Mouse (Mus musculus): ENCODE data around the gene Arhgap8.
"Not testable (repeated sequence)": the region's sequence is repeated elsewhere in the genome, so short reads cannot be mapped to it uniquely, and the experiment has no call there.

Arhgap8 gene

GRCm38 (mm10) chr15:84696021-84696420 lies 23.8 kb upstream of the Arhgap8 start:
- DNase-seq (ENCODE audit: extremely low read depth, insufficient read length, low spot score): no peak

GRCm38 (mm10) chr15:84697611-84698011 lies 22.2 kb upstream of the Arhgap8 start:
- peak; percentile 66 for DNase-seq (ENCODE audit: extremely low read depth, insufficient read length, low spot score)

DNA sequence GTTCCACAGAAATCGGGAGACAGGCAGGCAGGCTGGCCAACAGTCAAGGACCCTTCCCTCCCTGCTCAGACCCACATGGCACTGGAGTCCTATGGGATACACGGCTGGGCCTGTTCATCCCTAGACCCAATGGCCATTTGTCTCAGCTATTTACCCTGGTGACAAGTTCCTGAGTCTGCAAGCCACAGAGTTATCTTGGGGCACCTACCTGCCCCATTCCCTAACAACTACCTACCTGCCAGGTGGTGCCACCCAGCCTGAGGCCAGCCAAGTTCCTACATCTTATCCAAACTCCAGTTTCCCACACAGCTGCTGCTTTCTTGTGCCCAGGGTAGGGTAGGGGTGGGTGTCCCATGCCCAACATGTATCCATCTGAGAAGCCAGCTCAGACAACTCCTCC lies 21.7 kb upstream of the Arhgap8 start:
- DNase-seq (ENCODE audit: extremely low read depth, insufficient read length, low spot score): no peak

- DNase-seq (ENCODE audit: extremely low read depth, insufficient read length, low spot score): no peak
Measured at GRCm38 (mm10) chr15:84700147-84700794, 19.6 kb upstream of the Arhgap8 start.

DNA sequence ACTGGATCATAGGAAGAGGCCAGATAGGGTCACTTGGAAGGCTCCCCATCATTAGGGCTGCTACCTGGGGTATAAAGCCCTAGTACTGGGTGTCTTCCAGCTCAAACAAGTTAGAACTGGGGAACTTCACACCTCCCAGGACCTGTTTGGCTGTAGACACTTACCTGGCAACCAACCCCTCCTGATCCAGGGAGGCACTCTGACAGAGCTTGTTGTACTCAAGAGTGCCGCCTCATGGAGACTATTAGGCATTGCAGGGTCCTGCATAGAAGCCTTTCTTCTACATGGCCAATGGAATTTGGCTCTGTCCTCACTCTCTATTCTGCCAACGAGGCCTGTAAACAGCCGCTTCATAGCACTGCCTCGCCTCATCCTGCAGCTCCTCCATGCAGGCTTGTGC lies 17.9 kb upstream of the Arhgap8 start:
- no peak for DNase-seq (ENCODE audit: extremely low read depth, insufficient read length, low spot score)

GRCm38 (mm10) chr15:84702391-84703345 lies 17.2 kb upstream of the Arhgap8 start:
- no peak for DNase-seq (ENCODE audit: extremely low read depth, insufficient read length, low spot score)

- no peak for DNase-seq (ENCODE audit: extremely low read depth, insufficient read length, low spot score)
Measured at GRCm38 (mm10) chr15:84703992-84704391, 15.9 kb upstream of the Arhgap8 start.

DNA sequence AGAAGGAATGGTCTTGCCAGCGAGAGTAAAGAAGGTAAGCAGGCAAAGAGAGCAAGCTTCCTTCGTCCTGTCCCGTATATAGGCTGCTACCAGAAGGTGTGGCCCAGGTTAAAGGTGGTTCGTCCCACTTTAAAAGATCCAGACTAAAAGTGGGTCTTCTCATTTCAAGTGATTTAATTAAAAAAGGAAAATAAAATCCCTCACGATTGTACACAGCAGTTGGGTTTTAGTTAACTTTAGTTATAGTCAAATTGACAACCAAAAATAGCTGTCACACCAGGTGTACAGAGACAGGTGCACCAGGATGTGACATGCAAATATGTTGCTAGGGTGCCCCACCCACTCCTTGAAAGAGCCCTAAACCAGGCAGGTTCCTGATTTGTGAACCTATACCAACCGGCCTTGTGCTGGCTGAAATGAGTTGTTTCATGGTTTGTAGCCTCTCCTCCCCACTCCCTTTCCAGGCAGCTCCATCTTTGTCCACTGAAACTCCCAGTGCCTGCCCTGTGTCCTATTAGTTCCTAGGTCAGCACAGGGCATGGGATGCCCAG lies 14.4 kb upstream of the Arhgap8 start:
- no peak for DNase-seq (ENCODE audit: extremely low read depth, insufficient read length, low spot score)

GRCm38 (mm10) chr15:84706983-84707619 lies 12.8 kb upstream of the Arhgap8 start:
- no peak for DNase-seq (ENCODE audit: extremely low read depth, insufficient read length, low spot score)

- peak; percentile 26 for DNase-seq (ENCODE audit: extremely low read depth, insufficient read length, low spot score)
Measured at GRCm38 (mm10) chr15:84712566-84713405, 7.1 kb upstream of the Arhgap8 start.

- peak; percentile 80 for DNase-seq (ENCODE audit: extremely low read depth, insufficient read length, low spot score)
Measured at GRCm38 (mm10) chr15:84714730-84715129, 5.1 kb upstream of the Arhgap8 start.

DNA sequence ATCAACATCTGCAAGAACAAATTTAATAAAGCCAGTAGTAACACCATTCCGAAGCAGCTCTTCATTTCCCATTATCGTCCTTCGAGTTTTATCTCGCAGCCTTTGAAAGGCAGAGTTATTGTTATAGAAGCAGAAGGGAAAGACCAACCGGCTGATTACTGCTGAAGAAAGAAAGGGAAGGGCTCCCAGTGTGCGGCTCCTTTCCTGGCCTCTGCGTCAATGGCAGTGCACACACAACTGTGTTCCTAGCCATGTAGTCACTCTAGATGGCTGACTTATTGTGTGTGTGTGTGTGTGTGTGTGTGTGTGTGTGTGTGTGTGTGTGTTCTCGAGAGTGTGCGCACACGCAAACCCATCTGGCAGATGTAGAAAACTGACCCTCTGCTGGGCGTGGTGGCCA lies 4.7 kb upstream of the Arhgap8 start:
- no peak for DNase-seq (ENCODE audit: extremely low read depth, insufficient read length, low spot score)

DNA sequence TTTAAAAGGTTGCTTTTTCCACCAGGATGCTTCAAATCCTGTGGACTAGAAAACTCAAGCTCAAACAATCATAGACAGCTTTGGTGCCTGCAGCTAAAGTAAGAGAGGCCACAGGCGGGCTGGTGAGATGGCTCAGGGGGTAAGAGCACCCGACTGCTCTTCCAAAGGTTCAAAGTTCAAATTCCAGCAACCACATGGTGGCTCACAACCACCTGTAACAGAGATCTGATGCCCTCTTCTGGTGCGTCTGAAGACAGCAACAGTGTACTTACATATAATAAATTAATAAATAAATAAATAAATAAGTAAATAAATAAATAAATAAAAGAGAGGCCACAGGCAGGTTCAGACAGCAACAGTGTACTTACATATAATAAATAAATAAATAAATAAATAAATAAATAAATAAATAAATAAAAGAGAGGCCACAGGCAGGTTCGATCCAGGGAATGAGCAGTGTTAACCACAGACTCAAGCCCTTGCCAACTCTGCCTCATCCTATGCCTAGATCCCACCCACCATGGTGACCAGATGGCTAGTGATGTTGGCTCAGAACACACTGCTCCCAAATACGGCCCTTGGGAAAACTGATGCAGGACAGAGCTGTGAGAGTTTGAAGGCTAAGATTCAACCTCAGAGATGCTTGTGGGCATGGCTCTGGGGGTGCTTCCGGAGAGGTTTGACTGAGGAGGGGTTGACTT lies 2.1 kb upstream of the Arhgap8 start:
- peak; percentile 27 for DNase-seq (ENCODE audit: extremely low read depth, insufficient read length, low spot score)

DNA sequence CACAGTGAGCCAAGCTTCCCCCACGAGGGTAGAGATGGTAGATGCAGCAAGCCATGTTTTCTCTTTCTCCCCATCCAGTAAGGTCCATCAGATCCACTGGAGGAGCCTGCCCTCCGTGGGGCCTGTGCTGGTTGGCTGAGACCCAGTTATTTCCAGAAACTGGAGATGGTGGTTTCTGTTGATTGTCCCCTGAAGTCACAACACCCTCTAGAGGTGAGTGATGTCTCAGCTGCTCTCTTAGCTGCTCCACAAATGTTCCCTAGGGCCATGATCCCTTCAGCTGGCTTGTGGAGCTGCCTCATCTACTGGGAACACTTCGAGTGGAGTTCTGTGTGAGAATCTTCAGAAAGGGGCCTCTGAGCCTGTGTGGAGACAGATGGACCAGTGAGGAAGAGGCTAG lies 1.1 kb upstream of the Arhgap8 start:
- no peak for DNase-seq (ENCODE audit: extremely low read depth, insufficient read length, low spot score)

DNA sequence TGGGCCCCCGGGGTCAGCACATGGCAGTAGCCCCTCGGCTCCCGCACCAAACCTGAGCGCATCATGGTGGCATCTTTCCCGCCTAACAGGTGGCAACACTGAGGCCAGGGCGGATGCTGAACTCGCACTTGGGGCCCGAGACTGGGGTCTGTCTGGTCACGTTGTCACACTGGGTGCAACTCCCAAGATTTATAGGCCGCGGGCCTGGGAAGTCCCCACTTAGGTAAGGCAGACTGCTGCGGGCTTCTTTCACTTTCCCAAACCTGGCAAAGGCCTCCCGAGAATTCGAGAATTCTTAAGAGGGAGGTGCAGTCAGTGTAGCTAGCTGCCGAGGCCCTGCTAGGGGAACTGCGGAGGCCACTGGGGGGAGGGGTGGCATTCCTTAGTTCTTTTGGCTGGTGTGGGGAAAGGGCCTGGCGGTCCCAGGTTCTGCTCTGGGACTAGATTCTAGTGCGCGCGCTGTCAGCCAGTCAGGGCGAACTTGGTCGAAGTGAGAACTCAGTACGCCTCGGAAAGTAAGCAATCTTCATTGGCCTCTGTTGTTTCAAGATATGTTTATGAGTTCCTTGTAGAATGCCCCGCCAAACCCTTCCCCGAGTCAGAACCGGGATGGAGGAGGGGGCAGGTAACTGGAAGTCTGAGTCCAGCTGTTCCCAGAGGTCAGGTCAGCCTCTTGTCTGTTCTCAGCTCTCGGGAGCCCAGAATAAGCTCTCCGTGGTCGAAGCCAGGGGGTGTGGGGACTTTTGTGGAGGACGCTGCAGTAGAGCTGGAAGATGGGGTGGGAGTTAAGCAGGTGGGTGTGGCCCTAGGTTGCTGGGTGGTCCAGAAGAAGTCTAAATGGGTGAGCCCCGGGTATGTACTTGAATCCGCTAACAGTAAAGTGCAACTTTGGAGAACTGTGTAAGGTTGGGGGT lies 696 bp downstream of the Arhgap8 start:
- no peak for DNase-seq (ENCODE audit: extremely low read depth, insufficient read length, low spot score)

- not testable (repeated sequence) for DNase-seq (ENCODE audit: extremely low read depth, insufficient read length, low spot score)
Measured at GRCm38 (mm10) chr15:84723656-84724055, 3.8 kb downstream of the Arhgap8 start.

DNA sequence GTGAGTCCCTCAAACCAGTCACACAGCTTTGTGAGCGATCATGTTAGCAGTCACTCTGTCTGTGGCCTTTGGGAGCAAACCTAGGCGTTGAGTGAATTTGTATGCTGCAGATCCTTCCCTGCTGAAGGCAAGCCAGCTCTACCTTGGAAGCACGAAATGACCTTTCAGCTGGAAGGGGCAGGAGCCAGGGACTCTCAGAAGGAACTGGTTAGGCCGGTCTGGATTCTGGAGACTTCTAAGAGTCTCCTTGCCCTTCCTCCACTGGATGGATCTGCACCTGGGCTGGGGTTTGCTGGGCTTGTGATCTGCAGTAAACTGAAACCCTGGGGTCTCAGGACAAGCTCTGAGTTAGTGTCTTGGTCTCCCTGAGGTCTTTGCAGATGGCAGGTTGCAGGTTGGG lies 4.3 kb downstream of the Arhgap8 start:
- DNase-seq (ENCODE audit: extremely low read depth, insufficient read length, low spot score): no peak

- DNase-seq (ENCODE audit: extremely low read depth, insufficient read length, low spot score): no peak
Measured at GRCm38 (mm10) chr15:84729685-84730084, 9.8 kb downstream of the Arhgap8 start.

GRCm38 (mm10) chr15:84730893-84731292 lies 11.0 kb downstream of the Arhgap8 start:
- DNase-seq (ENCODE audit: extremely low read depth, insufficient read length, low spot score): no peak
